Mouse (Mus musculus) lung, adult 18-20 months (tissue): ENCODE results near the gene Bmp2.

Source experiments
- DNase-seq, 2 experiments: peaks; one replicate each; pipeline ENCODE4 v3.0.0; 2022; ENCODE audit warnings: mixed read lengths in 2 of 2

Gene Bmp2

DNA sequence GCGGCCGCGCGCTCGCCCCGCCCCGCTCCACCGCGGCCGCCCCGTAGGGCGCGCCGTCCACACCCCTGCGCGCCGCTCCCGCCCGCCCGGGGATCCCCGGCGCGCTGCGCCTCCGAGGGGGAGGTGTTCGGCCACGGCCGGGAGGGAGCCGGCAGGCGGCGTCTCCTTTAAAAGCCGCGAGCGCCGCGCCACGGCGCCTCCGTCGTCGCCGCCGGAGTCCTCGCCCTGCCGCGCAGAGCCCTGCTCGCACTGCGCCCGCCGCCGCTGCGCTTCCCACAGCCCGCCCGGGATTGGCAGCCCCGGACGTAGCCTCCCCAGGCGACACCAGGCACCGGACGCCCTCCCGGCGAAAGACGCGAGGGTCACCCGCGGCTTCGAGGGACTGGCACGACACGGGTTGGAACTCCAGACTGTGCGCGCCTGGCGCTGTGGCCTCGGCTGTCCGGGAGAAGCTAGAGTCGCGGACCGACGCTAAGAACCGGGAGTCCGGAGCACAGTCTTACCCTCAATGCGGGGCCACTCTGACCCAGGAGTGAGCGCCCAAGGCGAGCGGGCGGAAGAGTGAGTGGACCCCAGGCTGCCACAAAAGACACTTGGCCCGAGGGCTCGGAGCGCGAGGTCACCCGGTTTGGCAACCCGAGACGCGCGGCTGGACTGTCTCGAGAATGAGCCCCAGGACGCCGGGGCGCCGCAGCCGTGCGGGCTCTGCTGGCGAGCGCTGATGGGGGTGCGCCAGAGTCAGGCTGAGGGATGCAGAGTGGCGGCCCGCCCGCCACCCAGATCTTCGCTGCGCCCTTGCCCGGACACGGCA, at the start of gene Bmp2:
Bmp2 (plus strand) TSS at position 129 of the 811 bp plus-strand sequence.
- peak; percentile 63 to 64 for DNase-seq

GRCm38 (mm10) chr2:133505678-133506077, 46.3 kb upstream of the Bmp2 start:
- no peak for DNase-seq

DNA sequence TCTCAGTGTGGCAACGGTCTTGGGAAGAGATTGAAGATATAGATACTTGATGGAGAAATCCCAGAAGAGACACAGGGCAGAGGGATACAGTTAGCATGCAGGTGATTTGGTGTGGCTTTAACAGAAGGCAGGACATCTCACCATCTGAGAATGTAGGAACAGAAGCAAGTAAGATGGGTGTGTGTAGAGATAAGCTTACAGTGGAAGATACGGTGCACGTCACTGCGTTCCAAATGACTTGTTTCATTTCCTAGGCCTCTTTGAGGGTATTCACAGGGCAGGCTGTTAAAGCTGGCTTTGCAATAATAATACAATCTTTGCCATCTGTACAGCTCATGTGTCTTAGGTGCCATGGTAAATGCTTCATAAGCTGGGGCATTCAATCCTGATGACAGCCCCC, 44.9 kb upstream of the Bmp2 start:
- DNase-seq = no peak

- DNase-seq = no peak
Observed at GRCm38 (mm10) chr2:133509141-133509540, 42.8 kb upstream of the Bmp2 start.

GRCm38 (mm10) chr2:133511011-133511779, 40.8 kb upstream of the Bmp2 start:
- DNase-seq = no peak

GRCm38 (mm10) chr2:133516331-133517046, 35.5 kb upstream of the Bmp2 start:
- DNase-seq = no peak

GRCm38 (mm10) chr2:133517867-133518266, 34.1 kb upstream of the Bmp2 start:
- DNase-seq = no peak

- no peak for DNase-seq
Observed at GRCm38 (mm10) chr2:133521193-133521592, 30.8 kb upstream of the Bmp2 start.

DNA sequence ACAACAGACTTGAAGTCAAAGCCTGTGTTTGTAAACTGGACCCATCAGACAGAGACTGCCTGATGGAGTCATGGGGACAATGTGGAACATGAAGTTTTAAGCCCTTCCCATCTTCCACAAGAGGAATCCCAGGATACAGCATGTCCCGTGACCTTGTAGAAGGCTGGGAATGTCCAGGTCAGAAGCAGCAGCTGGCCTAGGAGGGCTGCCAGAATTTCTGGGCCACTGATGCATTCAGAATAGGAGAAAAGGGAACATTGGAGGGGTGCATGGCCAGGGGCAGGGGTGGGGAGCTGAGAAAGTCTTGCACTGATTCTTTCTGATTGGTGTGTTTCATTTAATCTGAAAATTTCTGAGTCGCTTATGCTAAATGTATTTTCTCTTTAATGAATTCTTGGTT, 29.8 kb upstream of the Bmp2 start:
- peak in 1 of 2 experiments; percentile 8 for DNase-seq

- DNase-seq = no peak
Observed at GRCm38 (mm10) chr2:133525621-133526181, 26.3 kb upstream of the Bmp2 start.

DNA sequence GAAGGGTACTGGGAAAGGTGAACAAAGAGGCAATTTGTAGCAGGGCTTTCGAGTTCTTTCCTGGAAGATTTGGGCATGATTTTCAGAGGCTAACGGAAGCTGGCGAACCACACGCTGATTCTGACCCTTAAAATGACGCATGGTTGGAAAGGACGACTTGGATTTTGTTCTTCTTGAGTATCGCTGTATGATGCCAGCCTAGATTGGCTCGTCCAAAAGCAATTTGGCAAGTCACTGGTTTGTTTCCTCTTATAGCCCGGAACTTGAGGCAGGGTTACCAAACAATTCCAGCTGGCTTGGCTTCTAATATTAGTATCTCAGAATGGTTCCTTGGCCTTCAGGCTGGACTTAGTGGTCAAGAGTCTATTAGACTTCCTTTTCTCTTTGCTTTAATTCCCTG, 22.6 kb upstream of the Bmp2 start:
- no peak for DNase-seq

DNA sequence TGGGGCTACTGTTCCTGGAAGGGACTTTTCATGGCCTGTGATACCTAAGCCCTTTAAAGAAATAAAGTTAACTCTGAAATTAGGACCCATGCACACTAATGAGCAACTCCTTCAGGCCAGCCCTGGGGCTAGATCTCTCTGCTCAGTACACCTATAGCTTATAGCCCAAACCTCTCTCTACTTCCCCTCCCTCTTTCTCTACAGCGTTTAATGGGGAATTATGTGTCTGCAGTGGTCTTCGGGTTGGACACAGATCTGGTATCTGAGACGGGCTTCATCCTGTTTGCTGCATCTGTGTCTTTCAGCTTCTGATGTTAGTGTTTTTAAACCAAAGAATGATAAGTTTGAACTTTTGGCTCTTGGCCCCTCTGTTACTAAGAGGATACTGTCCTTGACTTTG, 18.9 kb upstream of the Bmp2 start:
- DNase-seq = no peak

GRCm38 (mm10) chr2:133535481-133535880, 16.5 kb upstream of the Bmp2 start:
- no peak for DNase-seq

- DNase-seq = no peak
Observed at GRCm38 (mm10) chr2:133536812-133537211, 15.1 kb upstream of the Bmp2 start.

DNA sequence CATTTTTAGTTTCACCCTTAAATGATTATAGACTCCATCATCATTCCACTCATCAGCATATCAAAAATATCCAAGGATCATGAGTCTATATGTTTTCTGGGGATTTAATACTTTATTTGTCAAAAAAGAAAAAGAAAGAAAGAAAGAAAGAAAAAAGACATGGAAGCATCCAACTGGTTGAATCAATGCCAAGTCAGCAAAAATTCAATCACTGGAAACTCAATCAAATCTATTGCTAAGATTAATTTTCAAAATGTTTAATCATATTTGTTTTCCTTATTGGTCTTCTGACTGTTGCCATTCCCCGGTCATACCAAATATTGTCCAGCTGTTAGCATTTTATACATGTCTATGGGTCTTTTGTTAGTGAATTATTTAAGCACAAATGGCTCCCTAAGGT, 11.3 kb upstream of the Bmp2 start:
- no peak for DNase-seq

- peak; percentile 49 to 63 for DNase-seq
Observed at GRCm38 (mm10) chr2:133550238-133550682, 1.7 kb upstream of the Bmp2 start.

DNA sequence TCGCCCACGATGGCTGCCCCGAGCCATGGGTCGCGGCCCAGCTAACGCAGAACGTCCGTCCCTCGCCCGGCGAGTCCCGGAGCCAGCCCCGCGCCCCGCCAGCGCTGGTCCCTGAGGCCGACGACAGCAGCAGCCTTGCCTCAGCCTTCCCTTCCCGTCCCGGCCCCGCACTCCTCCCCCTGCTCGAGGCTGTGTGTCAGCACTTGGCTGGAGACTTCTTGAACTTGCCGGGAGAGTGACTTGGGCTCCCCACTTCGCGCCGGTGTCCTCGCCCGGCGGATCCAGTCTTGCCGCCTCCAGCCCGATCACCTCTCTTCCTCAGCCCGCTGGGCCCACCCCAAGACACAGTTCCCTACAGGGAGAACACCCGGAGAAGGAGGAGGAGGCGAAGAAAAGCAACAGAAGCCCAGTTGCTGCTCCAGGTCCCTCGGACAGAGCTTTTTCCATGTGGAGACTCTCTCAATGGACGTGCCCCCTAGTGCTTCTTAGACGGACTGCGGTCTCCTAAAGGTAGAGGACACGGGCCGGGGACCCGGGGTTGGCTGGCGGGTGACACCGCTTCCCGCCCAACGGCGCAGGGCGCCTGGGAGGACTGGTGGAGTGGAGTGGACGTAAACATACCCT, 995 bp downstream of the Bmp2 start:
- DNase-seq = peak; percentile 54 to 56

GRCm38 (mm10) chr2:133553911-133554285, 1.9 kb downstream of the Bmp2 start:
- no peak for DNase-seq

GRCm38 (mm10) chr2:133554286-133555021, 2.5 kb downstream of the Bmp2 start:
- peak; percentile 40 to 55 for DNase-seq

GRCm38 (mm10) chr2:133564248-133564886, 12.4 kb downstream of the Bmp2 start:
- DNase-seq = no peak

DNA sequence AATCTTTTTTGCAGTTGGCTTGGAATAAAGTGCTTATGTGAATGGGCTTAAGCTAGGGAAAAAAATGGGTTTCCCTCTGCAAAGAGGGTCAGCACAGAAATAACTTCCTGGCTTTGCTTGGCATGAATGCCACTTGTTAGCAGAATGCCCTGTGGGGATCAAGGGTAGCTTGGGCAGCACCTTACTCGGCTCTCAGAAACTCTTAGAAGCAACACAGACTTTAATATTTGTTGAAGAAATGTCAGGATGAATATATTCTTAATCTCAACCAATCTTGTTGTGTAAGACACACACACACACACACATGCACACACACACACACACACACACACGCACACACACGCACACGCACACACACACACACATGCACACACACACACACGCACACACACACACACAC, 13.5 kb downstream of the Bmp2 start:
- DNase-seq = no peak
